Mouse (Mus musculus) macrophage (primary cell): ENCODE results near the gene Irf2. TPM values are rescaled to one million over a fixed set of nuclear protein-coding genes. Genes with fewer than 3 reads are reported as not detected.

Experiments
- H3K27ac ChIP-seq: fragments of 350-480 bp; formaldehyde crosslinking; 2 replicates; pipeline ENCODE4 v1.9.0; 2021
- H3K36me3 ChIP-seq: fragments of 350-480 bp; formaldehyde crosslinking; 2 replicates; pipeline ENCODE4 v1.9.0; 2021; ENCODE audit errors: inconsistent target
- H3K4me3 ChIP-seq: fragments of 350-480 bp; formaldehyde crosslinking; 2 replicates; pipeline ENCODE4 v1.9.0; 2021; ENCODE audit errors: inconsistent target
- H3K79me2 ChIP-seq: fragments of 350-480 bp; formaldehyde crosslinking; 2 replicates; pipeline ENCODE4 v1.9.0; 2021; ENCODE audit errors: inconsistent target
- WGBS: methylation state at CpG from one replicate; pipeline ENCODE4 v1.1.7; 2026; ENCODE audit warnings: inconsistent platforms; ENCODE audit not compliant: missing documents; 5-methylcytosine and 5-hydroxymethylcytosine counted together
- polyA plus RNA-seq: library from polyadenylated mRNA; stranded (reverse); fragments of 250-400 nt; gene quantifications from 3 replicates; pipeline ENCODE4 v1.2.4, GENCODE M21; 2018; ENCODE audit warnings: inconsistent platforms

Irf2 gene
- polyA plus RNA-seq, 1 experiment from 2014 or later: 103 TPM

DNA sequence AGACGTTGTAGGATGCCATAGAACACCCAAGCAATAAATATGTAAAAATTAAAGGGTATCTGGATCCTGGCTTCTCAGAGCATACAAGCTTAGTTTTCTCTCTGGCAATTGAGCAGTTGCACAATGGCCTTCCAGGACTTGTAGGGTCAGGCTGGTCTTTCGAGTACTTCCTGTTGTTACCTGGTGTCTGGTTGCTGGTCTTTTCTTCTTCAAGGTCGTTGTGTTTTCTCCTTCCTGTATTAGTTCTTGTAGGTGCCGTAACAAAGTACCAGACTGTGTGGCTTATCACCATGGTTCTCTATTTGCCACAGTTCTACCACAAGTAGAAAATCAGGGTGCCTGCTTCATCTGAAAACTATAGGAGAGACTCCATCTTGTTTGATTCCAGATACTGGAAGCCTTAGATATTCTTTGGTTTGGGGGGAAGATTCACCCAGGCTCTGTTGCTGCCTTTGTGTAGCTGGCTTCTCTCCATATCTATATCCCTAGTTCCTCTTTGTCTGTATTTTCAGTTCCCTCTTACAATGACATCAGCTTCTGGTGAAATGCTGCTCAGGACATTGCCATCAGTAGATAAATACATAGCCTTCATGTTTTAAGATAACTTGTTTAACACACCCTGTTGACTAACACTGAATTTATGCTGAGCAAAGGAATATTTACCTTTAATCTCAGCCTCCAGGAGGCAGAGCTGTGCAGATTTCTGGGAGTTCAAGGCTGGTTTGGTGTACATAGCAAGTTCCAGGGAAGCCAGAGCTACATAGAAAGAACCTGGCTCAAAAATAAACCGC lies 49.8 kb downstream of the Irf2 start:
- peak overlapping the region; percentile 87 for H3K27ac ChIP-seq

GRCm38 (mm10) chr8:46791664-46792371 lies 52.3 kb downstream of the Irf2 start:
- H3K36me3 ChIP-seq: peaks cover 23% of the 10 kb centered on the region
- 75% methylated on average over 5 of the region's 5 CpGs for WGBS
- peak overlapping the region; percentile 87 for H3K27ac ChIP-seq
- H3K4me3 ChIP-seq: no peak overlapping the region
- peaks cover 96% of the 10 kb centered on the region for H3K79me2 ChIP-seq

More for the DNA sequence above, 49.8 kb downstream of the Irf2 start:
- 33% methylated on average over 5 of the region's 5 CpGs for WGBS
- no peak overlapping the region for H3K4me3 ChIP-seq
- H3K79me2 ChIP-seq: peaks cover 96% of the 10 kb centered on the region
- peaks cover 14% of the 10 kb centered on the region; the same call in 1 of the 2 replicates for H3K36me3 ChIP-seq

DNA sequence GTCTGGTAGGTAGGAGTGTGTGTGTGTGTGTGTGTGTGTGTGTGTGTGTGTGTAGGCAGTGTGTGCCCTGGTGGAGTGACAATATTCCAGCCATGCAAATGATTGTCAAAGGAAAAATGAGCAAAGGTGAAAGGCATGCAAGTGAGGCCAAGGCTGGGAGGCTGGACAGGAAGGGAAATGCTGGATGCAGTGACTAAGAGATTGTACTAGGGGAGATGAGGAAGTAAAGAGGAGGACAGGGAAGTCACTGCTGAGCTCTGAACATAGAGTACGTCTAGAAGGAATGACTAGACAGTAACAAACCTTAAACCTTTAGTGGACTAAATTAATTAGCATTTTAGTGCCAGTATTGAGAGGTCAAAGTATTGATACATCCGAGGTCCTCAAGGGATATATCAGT lies 53.1 kb downstream of the Irf2 start:
- Histone ChIP-seq H3K36me3 (peaks cover 30% of the 10 kb centered on the region), H3K4me3 (no peak overlapping the region), H3K27ac (peak overlapping the region; percentile 87), H3K79me2 (peaks cover 96% of the 10 kb centered on the region)
- WGBS: 33% methylated on average over 2 of the region's 2 CpGs

DNA sequence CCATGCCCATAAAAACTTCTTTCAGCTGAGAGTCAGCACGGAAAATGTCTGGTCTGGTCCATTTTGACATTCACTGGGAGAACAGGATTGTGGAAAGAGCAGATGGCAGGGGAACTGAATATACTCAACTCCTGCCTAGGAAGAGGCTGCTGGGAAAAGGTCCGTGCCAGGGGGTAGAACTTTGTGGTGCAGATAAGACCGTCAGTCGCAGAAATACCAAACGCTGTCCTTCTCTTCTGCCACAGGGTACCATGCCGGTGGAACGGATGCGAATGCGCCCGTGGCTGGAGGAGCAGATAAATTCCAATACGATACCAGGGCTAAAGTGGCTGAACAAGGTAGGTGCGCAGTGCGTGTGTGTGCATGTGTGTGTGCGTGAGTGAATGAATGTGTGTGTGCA lies 53.7 kb downstream of the Irf2 start:
- 97% methylated on average over 14 of the region's 14 CpGs for WGBS
- peaks cover 96% of the 10 kb centered on the region for H3K79me2 ChIP-seq
- H3K36me3 ChIP-seq: peaks cover 36% of the 10 kb centered on the region
- H3K27ac ChIP-seq: peak overlapping the region; percentile 87
- H3K4me3 ChIP-seq: no peak overlapping the region

DNA sequence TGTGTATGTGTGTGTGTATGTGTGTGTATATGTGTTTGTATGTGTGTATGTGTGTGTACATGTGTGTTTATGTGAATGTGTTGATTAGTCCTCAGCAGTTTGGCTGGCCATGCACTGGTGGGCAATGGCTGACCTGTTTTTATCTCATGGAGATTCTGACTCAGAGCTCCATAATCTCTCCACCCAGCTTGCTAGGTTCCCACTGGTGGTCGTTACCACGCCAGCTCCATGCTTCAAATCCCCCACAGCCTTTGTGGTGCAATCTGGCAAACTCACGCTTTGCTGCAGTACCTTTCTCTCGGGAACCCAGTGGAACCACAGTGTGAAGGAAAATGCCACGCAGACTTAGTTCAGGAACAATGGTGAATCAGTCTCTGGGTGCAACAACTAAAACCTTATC lies 54.8 kb downstream of the Irf2 start:
- Histone ChIP-seq H3K27ac (no peak overlapping the region), H3K4me3 (no peak overlapping the region), H3K79me2 (peaks cover 98% of the 10 kb centered on the region), H3K36me3 (peaks cover 46% of the 10 kb centered on the region)
- 97% methylated on average over 5 of the region's 5 CpGs for WGBS

DNA sequence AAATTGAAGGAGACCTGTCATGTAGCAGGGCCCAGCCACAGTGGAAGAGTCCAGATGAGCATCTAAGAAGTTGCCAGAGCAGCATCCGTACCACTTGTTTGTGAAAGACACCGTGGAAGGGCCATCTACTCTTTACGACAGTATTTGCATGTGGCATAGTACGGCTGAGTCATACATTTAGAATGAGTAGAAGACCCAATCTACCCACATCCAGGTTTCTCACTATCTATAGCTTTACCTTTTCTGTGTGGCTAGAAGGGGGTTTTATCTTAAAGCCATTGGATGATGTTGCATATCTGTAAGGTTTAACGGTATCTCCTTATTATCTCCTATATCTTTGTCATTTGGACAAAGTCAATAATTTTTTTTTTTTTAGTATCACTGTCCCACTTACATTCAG lies 59.7 kb downstream of the Irf2 start:
- H3K4me3 ChIP-seq: no peak overlapping the region
- peaks cover 59% of the 10 kb centered on the region for H3K36me3 ChIP-seq
- 100% methylated on average over 5 of the region's 5 CpGs for WGBS
- H3K79me2 ChIP-seq: peaks cover 100% of the 10 kb centered on the region
- H3K27ac ChIP-seq: no peak overlapping the region

DNA sequence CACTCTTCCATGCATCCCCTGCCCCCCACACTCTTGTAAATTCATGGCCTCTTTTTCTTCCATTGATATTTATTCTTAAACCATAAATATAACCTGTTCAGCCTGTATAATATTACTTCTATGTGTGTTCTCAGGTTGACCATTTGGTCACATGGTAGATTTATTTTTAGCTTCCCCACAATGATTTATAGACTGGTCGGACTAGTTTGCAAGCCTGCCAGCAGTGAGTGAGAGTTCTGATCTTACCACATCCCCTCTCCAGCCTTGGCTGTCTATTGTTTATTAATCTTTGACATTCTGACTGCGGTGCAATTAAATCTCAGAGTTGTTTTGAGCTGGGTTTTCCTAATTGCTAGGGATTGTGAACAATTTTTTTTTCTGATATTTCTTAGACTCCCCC lies 60.2 kb downstream of the Irf2 start:
- Histone ChIP-seq H3K36me3 (peaks cover 55% of the 10 kb centered on the region), H3K79me2 (peaks cover 100% of the 10 kb centered on the region), H3K4me3 (no peak overlapping the region), H3K27ac (no peak overlapping the region)
- WGBS: 44% methylated on average over 2 of the region's 2 CpGs

DNA sequence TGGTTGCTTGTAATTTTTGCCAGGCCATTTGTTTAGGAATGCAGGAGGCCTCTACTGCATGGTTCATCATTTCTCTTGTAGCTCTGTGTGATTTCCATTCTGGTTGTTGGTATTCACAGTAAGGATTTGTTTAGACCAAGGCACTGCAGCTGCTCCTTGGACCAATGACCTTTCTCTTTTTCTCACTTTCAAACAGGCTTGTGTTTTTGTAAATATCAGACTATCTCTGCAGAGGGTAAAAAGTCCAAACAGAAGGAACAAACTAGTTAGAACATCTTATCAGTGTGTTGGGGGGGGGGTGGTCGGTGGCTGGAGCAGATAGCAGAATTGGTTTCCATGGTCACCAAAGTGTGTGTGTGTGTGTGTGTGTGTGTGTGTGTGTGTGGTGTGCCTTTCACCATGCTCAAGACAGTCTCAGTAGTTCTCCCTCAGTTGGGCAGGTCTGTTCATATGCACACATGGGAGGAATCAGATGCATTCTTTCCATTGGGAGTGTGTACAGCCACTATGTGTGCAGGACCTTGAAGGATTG lies 61.7 kb downstream of the Irf2 start:
- Histone ChIP-seq H3K27ac (no peak overlapping the region), H3K79me2 (peaks cover 100% of the 10 kb centered on the region), H3K4me3 (no peak overlapping the region), H3K36me3 (peaks cover 62% of the 10 kb centered on the region)
- WGBS: 83% methylated on average over 1 of the region's 1 CpGs

DNA sequence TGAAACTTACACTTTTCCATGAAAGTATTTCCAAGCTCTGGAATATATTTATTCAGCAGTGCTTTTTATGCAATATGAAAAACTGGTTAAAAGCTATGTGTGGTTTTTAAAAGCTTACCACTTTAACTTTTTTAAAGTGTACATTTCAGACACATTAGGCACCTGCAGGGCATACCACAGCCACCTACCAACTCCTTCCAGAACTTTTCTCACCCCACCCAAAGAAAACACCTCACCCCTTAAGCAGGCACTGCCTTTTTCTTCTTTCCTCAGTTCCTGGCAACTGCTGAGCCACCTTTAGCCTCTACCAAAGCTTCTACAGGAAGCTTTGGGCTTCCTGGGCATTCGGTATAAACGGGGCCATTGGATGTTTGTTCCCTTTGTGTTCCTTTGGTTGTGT lies 62.5 kb downstream of the Irf2 start:
- no peak overlapping the region for H3K27ac ChIP-seq
- H3K79me2 ChIP-seq: peaks cover 95% of the 10 kb centered on the region
- WGBS: 16% methylated on average over 2 of the region's 2 CpGs
- peaks cover 63% of the 10 kb centered on the region for H3K36me3 ChIP-seq
- no peak overlapping the region for H3K4me3 ChIP-seq

GRCm38 (mm10) chr8:46804721-46805120 lies 65.2 kb downstream of the Irf2 start:
- 100% methylated on average over 5 of the region's 5 CpGs for WGBS
- H3K27ac ChIP-seq: no peak overlapping the region
- peaks cover 89% of the 10 kb centered on the region for H3K79me2 ChIP-seq
- H3K4me3 ChIP-seq: no peak overlapping the region
- peaks cover 66% of the 10 kb centered on the region for H3K36me3 ChIP-seq

DNA sequence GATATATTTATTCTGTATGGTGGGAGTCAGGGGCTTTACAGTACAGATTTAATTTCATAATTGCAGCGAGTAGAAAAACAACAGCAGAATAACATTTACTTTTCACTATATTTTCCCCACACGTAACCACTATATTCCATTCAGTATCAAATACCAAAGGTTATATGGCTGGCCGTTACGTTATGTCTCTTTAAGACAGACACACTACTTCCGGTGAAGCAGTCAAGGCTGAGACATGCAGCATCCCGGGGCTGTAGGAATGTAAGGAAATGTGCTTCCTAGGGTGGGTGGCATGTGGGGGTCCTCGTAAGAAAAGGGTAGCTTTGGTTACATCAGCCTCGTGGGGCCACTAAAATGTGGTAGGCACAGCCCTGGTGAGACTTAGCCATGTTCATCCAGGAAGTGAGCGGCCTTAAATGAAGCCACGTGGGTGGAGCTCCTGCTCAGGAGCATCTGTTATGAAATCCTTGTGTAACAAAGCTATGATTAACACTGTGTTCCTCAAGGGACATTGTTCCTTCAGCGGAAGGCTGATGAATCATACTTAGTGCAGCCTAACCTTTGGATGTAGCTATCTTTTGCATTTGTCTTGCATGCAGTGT lies 71.6 kb downstream of the Irf2 start:
- Histone ChIP-seq H3K4me3 (no peak overlapping the region), H3K36me3 (peaks cover 80% of the 10 kb centered on the region), H3K79me2 (peaks cover 47% of the 10 kb centered on the region; the same call in 1 of the 2 replicates), H3K27ac (peak overlapping the region; percentile 40)
- 43% methylated on average over 11 of the region's 11 CpGs for WGBS

GRCm38 (mm10) chr8:46811944-46812343 lies 72.4 kb downstream of the Irf2 start:
- H3K27ac ChIP-seq: peak overlapping the region; percentile 40
- H3K4me3 ChIP-seq: no peak overlapping the region
- 84% methylated on average over 2 of the region's 2 CpGs for WGBS
- peaks cover 52% of the 10 kb centered on the region; the same call in 1 of the 2 replicates for H3K79me2 ChIP-seq
- H3K36me3 ChIP-seq: peaks cover 74% of the 10 kb centered on the region

GRCm38 (mm10) chr8:46812966-46813365 lies 73.4 kb downstream of the Irf2 start:
- Histone ChIP-seq H3K36me3 (peaks cover 63% of the 10 kb centered on the region), H3K79me2 (peaks cover 48% of the 10 kb centered on the region; the same call in 1 of the 2 replicates), H3K27ac (no peak overlapping the region), H3K4me3 (no peak overlapping the region)
- 93% methylated on average over 4 of the region's 4 CpGs for WGBS

GRCm38 (mm10) chr8:46818106-46818989 lies 78.8 kb downstream of the Irf2 start:
- WGBS: 21% methylated on average over 14 of the region's 14 CpGs
- Histone ChIP-seq H3K4me3 (no peak overlapping the region), H3K79me2 (peaks cover 58% of the 10 kb centered on the region; the same call in 1 of the 2 replicates), H3K36me3 (peaks cover 73% of the 10 kb centered on the region), H3K27ac (peak overlapping the region; percentile 63)
